Mouse (Mus musculus): ENCODE data around the gene Prokr1.
"Not testable (repeated sequence)": the region's sequence is repeated elsewhere in the genome, so short reads cannot be mapped to it uniquely, and the experiment has no call there.

The Prokr1 gene

DNA sequence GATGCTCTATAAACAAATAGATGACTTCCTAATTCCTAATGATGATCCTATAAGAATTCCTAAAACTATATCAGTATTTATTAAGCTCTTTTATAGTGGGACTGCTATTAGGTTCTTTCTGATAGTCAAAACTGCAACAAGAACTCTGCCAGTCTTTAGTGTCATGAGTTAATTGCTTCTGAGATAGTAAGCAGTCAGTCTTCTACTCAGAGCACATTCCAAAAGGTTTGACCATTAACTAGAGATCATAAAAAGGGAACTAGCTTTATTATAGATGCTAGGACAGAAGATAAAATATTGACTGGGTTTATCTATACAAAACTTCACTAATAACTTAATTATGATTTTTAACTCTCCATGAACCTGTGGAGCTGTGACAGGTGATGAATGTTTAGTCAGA is 18.7 kb downstream of the Prokr1 start:
- DNase-seq (ENCODE audit: low read depth, low spot score): not testable (repeated sequence)

DNA sequence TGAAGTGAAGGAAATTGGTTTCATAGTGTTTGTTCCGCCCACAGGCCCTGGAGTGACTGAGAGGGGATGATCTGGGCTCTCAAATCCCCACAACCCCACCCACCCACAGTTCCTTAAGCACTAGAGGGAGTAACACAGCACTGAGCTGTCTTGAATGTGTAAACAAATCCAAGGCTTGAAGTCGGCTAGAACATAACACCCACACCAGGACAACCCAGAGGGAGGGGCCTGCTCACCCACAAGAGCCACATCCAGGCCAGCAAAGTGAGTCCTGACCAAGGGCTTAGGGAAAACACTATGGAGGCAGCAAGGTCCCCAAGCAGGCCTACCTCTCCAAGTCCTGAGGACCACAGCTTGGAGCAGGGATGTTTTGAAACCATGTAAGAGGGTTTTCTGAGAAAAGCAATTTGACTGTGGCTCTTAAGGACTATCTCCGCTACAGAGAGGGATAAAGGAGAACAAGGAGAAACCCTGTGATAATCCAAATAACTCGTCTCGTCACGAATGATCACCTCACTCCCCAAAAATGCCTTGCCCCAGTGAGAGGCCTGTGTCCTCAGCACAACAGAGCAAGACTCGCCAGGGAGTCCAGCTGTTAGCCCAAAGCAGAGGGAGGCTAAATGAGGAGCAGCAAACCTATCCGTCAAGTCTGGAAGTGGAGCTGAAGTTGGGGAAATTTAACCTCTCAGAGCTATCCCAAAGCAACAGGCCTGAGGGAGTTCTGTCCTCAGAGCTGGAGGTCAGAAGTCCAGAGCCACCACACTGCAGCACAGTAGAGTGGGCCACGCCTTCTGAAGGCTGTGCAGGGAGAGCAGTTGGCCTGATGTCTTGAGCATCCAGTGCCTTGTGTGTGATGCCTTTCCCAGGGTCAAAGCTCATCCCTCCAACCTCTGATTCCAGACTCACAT is 22.6 kb downstream of the Prokr1 start:
- DNase-seq (ENCODE audit: low read depth, low spot score): peak; percentile 56

DNA sequence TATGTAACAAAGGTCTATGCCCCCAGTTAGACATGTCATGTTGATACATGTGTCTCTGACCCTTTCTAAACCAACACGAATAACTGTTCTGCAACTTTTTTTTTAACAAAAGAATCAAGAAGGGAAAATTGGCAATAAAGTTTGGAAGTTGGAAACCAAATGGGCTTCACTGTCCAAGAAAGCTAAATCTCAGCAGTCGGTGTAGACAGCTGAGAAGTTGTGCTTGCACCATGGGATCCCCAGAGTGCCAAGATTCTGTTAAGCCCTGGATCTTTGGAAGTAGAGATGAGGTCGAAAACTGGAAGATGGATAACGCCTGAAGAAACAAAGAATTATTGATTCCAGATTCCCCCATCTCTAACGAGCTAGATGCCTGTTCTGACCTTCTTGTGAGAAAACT is 25.4 kb downstream of the Prokr1 start:
- DNase-seq (ENCODE audit: low read depth, low spot score): no peak

DNA sequence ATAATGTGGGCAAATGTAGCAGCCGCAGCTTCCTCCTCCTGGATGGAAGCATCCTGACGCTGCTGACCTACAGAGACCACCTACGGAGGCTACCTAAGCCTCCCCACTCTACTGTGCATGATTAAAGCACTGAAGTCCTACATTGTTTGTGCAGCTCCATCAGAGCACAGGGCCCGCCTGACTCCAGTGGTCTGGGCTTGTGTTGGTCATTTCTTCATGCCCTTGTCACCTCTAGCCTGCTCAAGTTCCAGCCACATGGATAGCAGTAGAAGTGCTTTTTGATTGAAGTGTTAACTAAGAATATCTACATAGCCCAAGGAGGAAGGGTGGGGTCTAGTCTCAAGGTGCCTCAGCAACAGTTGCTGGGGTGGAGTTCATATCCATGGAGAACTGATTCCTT is 26.2 kb downstream of the Prokr1 start:
- DNase-seq (ENCODE audit: low read depth, low spot score): peak; percentile 84

DNA sequence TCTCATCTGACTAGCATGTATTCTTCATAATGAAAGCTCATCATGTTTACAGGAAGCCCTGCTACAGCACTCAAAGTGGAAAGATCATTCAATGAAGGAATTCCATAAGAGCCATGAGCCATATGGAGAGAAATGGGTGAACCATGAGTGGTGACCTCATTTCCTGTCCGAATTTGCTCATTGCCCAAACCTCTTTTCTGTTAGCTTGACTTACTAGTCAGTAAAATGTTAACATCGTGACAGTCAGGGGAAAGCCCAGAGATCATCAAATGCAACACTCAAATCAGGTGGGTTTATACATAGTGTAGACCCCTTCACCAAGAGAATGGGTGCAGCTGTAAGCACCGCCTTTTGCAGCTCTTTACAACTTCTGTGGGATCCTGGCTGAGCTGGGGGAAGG is 36.8 kb downstream of the Prokr1 start:
- DNase-seq (ENCODE audit: low read depth, low spot score): no peak

DNA sequence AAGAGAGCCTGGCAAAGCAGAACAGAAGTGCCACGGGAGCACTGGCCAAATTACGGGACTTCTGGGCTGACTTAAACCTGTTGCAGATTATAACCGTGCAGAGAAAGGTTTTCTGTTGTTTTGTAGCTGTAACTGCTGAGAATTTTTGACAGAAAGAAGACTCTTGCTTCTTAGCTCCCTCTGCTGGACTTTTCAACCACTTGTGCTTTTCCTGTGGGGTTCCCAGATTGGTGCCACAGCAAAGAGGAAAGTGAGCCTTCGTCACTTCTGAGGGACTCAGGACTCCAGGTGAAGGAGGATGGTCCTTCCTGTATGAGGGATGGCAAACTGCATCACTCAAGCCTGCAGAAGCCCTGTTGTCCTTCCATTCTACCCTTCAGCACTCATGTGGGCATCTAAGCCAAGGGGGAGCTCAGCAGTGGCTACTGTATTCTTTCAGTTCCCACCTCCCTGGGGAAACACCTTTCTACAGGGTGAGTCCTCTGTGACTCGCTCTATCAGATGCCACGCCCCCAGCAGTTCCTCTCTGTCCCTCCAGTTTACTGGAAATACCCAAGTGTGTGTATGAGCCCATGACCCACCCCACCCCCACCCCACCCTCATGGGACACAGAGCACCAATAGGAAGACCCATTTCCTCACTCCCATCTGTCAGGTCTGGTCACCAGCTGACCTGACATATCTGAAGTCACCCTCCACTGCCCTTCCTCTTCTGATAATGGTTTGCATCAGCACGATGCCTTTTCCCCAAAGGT is 38.3 kb downstream of the Prokr1 start:
- DNase-seq (ENCODE audit: low read depth, low spot score): peak; percentile 44

DNA sequence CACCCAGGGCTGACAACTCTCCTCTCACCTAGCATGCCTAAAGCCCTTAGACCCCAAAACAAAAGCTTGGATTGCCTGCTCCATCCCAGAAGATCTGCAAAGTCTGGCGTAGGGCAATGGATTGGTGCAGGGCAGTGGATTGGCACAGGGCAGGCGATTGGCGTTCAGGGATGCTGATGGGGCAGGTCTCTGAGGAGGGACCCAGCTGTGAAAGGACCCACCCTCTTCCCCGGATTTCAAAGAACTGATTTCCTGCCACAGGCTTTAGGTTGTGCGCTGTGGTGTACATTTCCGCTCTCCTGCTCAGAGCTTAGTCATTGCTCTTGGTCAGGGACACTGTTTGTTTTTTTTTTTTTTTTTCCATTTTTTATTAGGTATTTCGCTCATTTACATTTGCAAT is 42.7 kb downstream of the Prokr1 start:
- no peak for DNase-seq (ENCODE audit: low read depth, low spot score)

DNA sequence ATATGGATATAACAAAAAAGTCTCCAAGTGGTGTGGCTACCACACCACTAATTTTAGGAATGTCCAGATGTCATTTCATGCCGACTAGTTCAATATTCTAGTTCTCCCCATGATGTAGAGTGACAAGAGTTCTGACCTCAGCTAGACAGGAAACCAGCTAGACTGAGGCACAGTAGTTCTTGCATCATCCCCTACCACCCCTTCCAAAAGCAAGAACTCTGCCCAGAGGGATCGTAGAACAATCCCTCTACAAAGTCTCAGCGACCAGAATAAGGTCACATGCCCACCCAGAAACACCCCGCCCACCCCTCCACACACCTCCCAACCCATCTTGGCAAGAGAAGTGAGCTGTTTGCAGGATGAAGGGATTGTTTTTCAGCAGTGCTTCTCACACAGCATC is 43.1 kb downstream of the Prokr1 start:
- DNase-seq (ENCODE audit: low read depth, low spot score): peak; percentile 50

DNA sequence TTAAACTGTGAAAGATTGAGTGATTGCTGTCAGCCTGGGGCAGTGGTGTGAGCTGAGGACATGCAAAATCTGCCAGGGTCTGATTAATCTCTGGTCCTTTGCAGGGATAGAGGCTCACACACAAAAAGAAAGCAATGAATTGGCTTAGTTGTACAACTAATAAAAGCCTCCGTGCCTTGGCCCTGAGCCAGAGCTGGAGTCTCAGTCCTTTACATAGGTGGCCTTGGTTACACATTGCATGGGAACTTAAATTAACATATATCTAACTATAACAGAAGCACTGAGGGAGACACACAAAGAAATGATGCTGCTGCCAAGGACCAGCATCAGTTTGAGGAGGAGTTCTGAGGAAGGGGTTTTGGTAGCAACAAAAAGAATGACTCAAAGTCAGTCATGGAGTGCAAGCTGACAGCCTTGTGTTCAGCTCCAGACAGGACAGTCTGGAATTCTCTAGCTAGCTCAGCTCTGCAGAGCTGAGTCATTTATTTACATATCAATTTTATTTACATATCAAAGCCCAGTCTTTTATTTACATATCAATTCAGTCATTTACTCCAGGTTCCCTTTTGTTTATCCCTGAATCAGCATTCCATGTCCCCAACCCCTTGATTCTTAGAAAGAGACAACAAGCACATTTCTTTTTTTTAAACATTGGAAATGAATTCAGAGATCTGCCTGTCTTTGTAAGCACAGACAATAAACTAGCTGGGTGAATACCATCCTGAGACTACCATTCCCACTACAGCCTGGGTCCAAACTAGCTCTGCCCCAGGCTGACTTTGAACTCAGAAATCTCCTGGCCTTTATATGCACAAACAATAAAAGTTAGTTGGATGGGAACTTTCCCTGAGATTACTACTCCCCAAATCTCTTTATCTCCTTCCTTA is 45.0 kb downstream of the Prokr1 start:
- DNase-seq (ENCODE audit: low read depth, low spot score): peak; percentile 90

DNA sequence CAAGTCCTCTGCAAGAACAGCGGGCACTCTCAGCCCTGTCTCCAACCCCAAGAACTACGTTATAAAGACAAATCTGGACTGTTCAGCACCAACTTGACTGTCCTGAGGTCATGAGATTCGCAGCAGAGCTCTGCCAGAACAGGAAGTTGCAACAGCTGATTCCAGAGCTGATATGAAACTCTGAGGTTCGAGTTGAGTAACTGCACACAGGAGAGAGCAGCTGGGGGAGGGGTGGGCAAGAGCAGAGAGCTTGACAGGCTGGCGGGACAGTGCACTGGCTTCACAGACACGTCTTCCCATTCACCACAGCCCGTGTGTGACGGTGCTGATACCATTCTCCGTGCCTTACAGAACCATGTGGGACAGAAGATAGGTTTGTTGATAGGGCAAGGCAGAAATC is 48.5 kb downstream of the Prokr1 start:
- no peak for DNase-seq (ENCODE audit: low read depth, low spot score)

DNA sequence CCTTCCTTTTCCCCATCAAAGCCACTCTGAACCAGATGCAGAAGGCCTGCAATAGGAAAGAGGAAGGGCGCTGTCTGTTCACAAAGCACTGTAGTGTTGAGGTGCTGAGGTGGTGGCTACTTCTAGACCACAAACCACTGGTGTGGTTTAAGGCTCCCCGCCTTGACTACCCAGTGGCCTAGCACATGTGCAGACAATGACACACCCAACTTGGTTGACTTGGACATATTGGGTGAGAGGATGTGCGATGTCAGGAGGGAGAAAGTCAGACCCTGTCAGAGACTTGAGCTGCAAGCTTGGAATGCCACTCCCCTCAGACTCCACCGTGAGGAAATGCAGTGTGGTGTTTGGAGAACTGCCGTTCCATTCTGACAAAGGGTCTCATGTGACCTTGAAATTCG is 49.4 kb downstream of the Prokr1 start:
- DNase-seq (ENCODE audit: low read depth, low spot score): peak; percentile 47

DNA sequence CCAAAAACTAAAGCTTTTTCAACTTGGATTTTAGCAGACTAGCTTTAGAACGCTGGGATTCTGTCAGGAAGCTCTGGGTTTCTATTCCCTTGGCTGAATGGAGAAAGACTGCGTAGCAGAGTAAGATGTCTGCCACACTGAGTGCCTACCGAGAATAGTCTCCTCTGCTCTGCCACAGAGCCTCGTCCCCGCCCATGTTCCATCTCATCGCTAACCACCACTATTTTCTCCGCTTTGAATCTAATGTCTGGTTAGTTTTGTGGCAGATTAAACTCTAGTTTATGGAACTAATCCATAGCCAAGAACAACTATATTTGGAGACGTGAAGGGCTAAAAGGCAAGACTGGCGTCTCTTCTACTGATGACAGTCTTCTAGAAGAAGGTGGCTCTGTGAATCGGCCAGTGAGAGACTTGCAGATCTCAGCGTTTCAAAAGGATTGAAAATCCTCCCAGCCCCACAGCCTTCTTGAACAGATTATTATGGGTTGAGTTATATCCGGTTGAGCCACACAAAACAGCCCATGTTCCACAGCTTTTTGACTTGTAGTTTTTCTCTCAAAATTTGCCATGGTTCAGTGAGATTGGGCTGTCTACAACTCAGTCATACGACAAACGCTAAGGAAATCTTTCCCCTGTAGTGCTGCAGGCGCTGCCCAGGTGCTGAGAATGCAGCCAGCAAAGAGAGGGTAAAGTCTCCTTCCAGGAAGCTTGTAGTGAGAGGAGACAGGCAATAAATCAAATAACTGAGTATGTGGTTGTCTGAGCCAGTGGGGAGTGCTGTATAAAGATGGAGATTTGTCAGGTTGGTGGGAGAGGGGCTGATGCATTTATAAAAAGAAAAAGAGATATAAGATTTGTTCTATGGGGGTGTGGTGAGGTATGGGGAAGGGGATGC is 51.9 kb downstream of the Prokr1 start:
- DNase-seq (ENCODE audit: low read depth, low spot score): no peak

DNA sequence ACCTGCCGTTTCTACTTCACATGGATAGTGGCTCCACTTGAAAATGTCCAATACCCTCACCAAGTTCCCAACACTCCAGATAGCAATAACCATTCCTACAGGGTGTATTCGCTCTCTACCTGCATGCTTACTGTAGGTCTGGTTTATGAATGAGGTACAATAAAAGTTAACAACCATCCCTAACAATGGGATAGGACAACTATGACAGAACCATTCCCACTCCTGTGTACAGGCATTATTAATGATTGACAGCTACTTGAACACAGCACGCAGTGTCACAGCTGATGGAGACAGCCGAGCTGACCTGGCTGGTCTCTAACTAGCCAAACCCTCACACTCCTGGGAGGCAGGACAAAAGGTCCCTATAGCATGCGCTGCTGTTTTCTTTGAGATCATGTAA is 52.9 kb downstream of the Prokr1 start:
- no peak for DNase-seq (ENCODE audit: low read depth, low spot score)

DNA sequence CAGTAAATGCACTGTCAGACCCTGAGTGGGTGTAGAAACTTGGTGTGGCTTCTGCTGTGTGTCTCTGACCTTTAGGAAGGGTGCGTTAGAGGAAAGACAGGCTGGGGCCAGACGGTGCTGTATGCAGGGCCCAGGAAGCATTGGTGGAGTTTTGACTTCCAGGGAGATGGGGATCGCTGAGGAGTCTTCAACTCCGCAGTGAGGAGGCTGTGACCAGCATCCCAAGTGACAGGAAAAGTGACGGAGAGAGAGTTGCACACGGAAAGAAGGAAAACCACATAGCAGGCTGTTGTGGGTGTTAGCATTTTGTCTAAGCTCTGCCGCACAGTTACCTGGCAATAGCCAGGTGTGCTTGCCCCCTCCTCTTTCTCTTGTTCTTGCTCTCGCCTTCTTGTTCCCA is 54.3 kb downstream of the Prokr1 start:
- no peak for DNase-seq (ENCODE audit: low read depth, low spot score)

DNA sequence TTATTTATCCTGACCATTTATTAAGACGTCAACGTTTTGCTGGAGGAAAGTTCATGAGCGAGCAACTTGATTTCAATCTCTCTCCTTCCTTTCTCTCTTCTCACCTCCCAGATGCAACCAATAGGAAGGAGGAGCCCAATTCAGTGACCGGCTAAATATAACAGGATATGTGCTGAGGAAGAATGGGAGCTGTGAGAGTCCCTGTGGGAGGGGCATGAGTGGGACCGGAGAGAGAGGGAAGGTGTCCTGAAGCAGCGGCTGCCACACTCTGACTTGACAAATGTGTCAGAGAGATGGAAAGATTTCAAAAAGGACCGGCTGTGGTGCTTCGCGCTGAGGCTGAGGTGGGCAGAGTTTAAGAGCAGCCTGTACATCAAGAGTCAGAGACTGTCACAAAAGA is 54.9 kb downstream of the Prokr1 start:
- DNase-seq (ENCODE audit: low read depth, low spot score): no peak

DNA sequence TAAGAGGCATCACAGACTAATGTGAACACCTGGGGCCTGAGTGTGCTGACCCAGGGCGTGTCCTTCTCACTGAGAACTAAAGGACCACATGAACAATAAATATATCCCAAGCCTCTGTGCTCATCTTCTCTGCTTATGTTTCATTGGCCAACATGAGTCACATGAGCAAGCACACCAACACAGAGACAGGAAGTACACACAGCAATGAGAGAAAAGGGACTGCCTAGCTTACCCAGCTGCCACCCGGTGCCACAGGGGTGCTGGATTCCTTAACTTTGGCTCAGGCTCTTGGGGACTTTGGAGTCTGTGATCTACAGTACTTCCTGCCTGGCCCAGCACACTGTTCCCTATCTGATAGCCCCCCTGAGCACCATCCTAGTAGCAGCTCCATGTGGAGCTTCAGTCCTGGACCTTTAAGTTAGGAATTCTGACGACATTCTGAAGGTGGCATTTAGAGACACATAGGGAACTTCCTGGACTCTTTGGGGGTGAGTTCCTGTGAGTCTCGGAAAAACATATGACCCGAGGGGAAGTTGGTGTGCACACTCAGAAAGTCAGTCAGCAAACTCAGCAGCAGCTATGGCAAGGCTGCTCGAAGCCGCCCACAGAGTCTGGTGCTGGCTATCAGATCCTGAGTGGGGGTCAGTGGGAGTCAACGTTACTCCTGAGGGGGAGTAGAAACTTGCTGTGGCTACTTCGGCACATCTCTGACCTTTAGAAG is 55.5 kb downstream of the Prokr1 start:
- DNase-seq (ENCODE audit: low read depth, low spot score): no peak

DNA sequence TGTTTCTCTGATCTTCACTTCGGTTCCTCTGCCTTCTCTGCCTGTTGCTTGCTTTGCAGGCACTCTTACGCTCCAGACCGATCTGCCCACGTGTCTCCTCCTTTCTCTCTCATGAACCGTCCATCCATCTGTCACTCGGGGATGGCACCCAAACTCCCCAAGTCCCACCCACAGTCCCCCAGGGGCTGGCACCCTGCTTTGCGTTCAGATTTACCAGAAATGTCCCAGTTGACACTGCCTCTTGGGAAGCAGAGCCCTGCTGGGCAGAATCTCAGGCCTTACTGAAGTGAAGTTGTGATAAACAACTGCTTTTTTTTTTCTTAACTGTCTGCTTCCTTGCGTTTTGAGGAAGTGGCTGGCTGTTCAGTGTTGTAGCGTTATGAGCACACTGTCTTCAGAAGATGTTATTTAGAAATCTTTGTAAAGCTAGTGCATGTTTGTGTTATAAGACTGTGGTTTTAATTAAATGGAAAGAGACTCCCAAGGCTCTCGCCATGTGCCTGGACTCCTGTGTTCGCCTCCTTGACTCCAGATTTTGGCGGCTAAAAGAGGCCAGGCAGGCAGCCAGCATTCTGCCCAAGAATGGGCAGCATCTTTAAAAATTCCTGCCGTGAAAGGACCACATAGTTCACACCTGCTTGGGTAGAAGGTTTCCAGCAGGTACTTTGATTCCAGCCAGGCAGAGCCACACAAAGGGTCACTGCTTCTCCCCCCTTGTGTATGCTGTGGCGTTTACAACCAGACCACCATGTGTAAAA is 57.4 kb downstream of the Prokr1 start, which contains the start of gene Arhgap25:
Gene Arhgap25 (minus strand): TSS at position 307 of the 758 bp plus-strand sequence.
- DNase-seq (ENCODE audit: low read depth, low spot score): no peak

DNA sequence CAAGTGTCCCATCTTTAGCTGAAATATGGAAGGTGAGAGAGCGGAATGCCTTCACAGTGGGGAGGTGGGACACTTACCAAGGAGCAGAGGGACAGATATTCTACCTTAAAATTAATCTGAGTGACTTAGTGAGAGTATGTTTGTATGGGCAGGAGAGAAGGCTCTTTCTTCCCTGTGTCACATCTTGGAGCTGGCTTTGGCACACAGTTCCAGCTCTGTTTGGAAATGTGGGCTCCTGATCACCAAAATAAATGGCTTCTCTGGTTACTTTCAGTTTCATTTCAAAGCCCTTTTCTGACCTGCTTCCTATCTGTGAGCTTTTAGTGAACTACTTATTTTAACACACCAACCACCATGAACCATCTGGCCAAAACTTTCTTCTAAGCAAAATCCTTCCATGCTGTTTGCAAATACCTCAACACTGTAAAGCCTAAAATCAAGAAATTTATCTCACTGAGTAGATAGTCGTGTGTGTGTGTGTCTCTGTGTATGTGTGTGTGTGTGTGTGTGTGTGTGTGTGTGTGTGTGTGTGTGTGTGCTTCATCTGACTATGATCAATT is 59.0 kb downstream of the Prokr1 start:
- DNase-seq (ENCODE audit: low read depth, low spot score): no peak

DNA sequence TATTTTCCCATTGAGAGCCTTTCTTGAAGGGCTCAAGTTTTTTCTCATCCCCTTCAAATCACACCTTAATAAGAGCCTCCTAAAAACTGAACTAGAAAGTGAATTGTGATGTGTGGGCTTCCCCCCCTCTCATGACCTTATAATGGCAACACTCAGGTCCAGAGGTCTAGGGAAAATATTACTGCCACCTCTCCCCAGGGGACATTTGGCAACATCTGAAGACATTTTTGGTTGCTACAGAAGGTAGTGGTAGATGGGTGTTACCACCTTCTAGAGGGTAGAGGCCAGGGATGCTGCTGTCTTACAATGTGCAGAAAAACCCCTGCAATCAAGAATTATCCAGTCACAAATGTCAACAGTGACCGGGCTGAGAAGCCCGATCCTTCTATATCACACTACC is 60.2 kb downstream of the Prokr1 start:
- DNase-seq (ENCODE audit: low read depth, low spot score): no peak

Measured in ES-CJ7 (cell line).